Mouse (Mus musculus): Measurements from ENCODE around the gene Osgep.
A peak's percentile ranks its signal among the peaks of the same experiment; 100 is the strongest.
"Not testable (repeated sequence)": the region's sequence is repeated elsewhere in the genome, so short reads cannot be mapped to it uniquely, and the experiment has no call there.

Gene Osgep

GRCm38 (mm10) chr14:50875591-50876230 lies 49.0 kb downstream of the Osgep start:
- DNase-seq, result no peak

DNA sequence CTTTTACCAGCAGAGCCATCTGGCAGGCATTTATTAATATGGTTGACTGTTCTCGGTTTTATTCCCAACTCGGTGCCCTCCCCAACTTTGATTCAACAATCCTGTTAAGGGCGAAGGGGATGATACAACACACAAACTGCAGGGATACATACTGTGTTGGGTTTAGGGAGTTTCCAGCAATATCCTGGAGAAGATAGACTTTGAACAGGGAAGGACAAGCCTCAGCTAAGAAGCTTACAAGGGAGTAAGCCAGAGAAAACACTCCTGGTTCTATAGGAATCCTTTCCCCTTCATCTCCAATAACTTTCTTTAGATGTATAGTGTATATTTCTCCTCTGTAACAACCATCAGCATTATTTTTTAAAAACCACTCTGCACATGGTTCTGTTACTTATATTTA lies 49.5 kb downstream of the Osgep start:
- no peak for DNase-seq

DNA sequence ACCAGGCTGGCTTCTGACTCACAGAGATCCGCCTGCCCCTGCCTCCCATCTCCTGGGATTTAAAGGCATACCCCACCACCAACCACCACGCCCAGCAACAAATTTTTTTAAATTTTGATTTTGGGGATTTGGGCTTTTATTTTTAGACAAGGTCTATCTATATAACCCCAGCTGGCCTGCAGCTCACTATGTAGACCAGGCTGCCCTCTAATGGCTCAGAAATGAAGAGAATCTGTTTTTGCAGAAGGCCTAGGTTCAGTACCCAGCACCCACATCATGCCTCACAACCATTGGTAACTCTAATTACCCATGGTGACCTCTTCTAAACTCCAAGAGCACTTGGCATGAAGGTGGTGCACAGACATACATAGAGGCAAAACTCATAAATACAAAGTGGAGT lies 53.4 kb downstream of the Osgep start:
- DNase-seq, result no peak

GRCm38 (mm10) chr14:50870805-50871143 lies 53.9 kb downstream of the Osgep start:
- DNase-seq, result no peak

GRCm38 (mm10) chr14:50869889-50870804 lies 54.5 kb downstream of the Osgep start, which contains the start of gene Tep1:
Gene Tep1, minus strand, starts transcription at chr14:50870560.
- peak; percentile 83 for DNase-seq

- no peak for DNase-seq
These were observed 56.0 kb downstream of the Osgep start for GRCm38 (mm10) chr14:50868656-50869055.

DNA sequence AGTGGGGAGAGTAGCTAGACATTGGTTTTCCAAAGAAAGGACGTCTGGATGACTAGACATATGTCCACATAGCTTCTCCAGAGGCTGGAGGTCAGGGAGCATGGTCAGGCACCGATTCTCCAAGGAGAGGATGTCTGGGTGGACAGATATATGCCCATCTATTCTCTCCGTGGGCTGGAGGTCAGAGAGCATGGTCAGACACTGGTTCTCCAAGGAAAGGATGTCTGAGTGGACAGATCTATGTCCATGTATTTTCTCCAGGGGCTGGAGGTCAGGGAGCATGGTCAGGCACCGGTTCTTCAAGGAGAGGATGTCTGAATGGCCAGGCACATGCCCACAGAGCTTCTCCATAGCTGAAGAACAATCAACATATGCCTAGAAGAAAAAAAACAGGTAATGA lies 56.5 kb downstream of the Osgep start:
- no peak for DNase-seq

DNA sequence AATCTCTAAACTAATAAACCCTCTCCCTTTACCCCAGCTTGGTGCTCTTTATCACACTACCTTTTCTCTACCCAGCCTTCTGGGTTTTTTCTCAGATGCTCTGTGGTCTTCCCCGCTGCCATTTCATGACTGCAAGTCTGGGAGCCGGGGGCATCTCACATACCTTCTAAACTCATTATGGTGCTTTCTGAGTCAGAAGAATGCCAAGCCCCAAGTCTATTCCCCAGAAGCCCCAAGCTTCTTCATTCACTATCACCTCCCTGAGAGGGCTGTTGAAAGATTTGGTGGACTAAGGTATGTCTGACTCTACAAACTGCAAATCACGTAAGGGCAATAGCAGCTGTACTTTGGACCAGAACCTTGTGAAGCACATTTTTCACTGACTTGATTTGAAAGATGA lies 57.7 kb downstream of the Osgep start:
- no peak for DNase-seq

GRCm38 (mm10) chr14:50865005-50865404 lies 59.7 kb downstream of the Osgep start:
- DNase-seq, result not testable (repeated sequence)

GRCm38 (mm10) chr14:50862641-50863040 lies 62.1 kb downstream of the Osgep start:
- no peak for DNase-seq

Measured in cerebellum, adult 11-12 months (tissue).